Mouse (Mus musculus) ES-E14 (cell line): ENCODE results near the gene Spats2l.

Experiments
- CHD2 ChIP-seq: IDR thresholded peaks from 2 replicates; pipeline ENCODE4 v1.6.1; 2014; ENCODE audit warnings: mild to moderate bottlenecking, low read depth, low read length, inconsistent platforms
- HCFC1 ChIP-seq: IDR thresholded peaks from 2 replicates; pipeline ENCODE4 v1.6.1; 2012; ENCODE audit warnings: low read length, inconsistent platforms, borderline replicate concordance; ENCODE audit not compliant: insufficient read depth
- MAFK ChIP-seq: IDR thresholded peaks from 2 replicates; pipeline ENCODE4 v1.6.1; 2014; ENCODE audit warnings: mild to moderate bottlenecking, low read depth, low read length, inconsistent platforms; ENCODE audit not compliant: insufficient read depth
- ZC3H11A ChIP-seq: IDR thresholded peaks from 2 replicates; pipeline ENCODE4 v1.6.1; 2012; ENCODE audit warnings: low read depth, mild to moderate bottlenecking, inconsistent platforms, low read length, borderline replicate concordance
- ZNF384 ChIP-seq: IDR thresholded peaks from 2 replicates; pipeline ENCODE4 v1.6.1; 2012; ENCODE audit warnings: low read depth, low read length, inconsistent platforms

GRCm38 (mm10) chr1:57774001-57774667 lies at the start of gene Spats2l:
- no peak for TF ChIP-seq ZNF384
- TF ChIP-seq ZC3H11A, result no peak
- TF ChIP-seq HCFC1, result no peak
- no peak for TF ChIP-seq MAFK
- no peak for TF ChIP-seq CHD2
